Mouse (Mus musculus) mouse embryonic stem cell (cell line): ENCODE measurements around the gene Mamdc2.
"Not testable (repeated sequence)": the region's sequence is repeated elsewhere in the genome, so short reads cannot be mapped to it uniquely, and the experiment has no call there.

Experiments
- in situ Hi-C, 2 experiments: fragments of 300-500 bp; cut with MboI; formaldehyde crosslinking; loops; 1 replicate in 1 of 2; 3 replicates in 1 of 2; pipeline ENCODE4 v1.14.3; 2019 to 2020; ENCODE audit warnings: low sequenced_read_pairs in 2 of 2, low pct_unique_long_range_greater_than_20kb in 1 of 2, mixed read lengths in 1 of 2; ENCODE audit not compliant: unreplicated experiment in 1 of 2

Gene Mamdc2

GRCm38 (mm10) chr19:23447988-23448497 is at the start of gene Mamdc2:
Mamdc2 (minus strand) TSS chr19:23448442.
- in situ Hi-C loops: no loop called here

DNA sequence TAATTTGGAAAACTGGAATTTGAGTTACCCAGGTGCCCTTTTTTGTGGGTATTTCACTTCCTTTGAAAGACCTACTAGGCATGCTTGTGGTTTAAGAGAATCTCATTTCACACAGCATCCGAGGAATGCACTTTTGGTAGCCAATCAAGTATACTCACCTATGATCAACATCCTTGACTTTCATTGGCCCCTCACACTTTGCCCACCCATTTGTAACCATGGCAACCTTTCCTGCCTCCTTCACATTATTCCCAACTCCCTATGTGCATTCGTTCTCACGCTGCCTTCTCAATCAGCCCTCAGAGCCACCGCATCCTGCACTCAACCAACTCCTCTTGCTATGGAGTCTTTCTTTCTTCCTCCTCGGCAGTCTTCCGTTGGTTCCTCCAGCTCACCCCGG is 49.8 kb upstream of the Mamdc2 start:
- in situ Hi-C loops: no loop called here

DNA sequence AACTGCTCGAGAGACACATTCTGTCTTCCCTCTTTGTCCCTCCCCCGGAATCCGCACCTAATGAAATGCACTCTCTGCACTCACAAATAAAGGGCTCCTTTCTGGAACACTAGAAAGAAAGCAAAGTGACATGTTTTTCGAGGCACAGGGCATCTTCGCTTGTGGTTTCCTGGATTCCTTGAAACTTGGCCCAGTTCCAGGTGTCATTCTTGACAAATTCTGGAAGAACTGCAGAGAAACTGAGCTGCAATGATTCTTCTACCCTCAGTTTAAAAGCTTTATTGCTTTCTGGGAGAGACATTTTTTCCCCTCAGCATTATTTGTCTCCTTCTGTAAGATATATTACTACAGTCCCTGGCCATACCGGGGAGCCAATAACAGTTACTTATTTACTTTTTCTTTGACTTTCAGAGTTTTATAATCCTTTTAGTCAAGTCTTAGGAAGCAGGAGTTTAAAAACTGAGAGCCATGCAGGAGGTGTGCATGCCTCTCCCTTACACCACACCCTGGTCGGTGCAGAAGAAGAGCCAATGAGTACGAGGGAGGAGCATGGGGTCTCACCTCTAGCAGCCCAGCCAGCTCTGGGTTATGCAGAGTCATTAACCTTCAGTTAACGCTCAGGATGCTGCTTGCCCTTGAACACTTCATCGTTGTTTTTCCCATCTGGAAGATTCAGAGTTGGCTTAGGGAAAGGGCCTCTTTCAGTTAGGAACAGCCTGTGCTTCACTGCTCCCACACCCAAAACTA is 49.1 kb upstream of the Mamdc2 start:
- in situ Hi-C loops: no loop called here

DNA sequence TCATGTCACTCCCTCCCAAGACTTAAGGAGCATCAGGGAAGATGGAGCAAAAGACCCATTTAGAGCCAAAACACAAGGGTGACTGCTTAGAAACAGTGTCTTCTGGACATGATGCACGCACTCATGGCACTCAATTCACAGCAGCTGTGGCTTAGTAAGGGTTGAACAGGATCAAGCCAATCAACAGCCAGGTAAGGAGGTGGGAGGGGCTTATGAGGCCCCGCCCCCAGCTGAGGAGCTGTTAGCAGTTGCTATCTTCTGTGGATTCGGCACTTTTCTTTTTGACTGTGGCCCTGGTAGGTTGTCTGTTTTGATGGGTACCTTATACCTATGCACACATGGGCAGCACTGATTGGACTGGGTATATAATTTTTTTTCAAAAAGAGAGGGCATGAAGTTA is 48.3 kb upstream of the Mamdc2 start:
- in situ Hi-C loops: no loop called here

DNA sequence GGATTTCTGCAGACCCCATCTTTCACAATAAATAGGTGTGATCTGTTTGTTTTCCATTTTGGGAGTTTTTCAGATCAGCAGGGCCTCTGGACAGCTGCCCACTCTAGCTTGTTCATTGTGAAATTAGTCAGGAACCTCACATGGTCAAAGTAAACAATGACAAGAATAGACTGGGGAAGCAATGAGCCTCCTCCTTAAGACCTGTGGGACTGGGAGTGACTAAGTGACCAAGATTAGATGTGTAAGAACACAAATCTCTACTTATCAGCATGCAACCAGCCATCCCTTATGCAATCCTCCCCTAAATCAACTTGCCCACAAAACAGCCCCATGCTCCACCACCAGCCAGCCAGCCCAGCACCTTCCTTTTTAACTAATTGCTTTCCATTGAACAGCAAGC is 44.4 kb upstream of the Mamdc2 start:
- in situ Hi-C loops: no loop called here

DNA sequence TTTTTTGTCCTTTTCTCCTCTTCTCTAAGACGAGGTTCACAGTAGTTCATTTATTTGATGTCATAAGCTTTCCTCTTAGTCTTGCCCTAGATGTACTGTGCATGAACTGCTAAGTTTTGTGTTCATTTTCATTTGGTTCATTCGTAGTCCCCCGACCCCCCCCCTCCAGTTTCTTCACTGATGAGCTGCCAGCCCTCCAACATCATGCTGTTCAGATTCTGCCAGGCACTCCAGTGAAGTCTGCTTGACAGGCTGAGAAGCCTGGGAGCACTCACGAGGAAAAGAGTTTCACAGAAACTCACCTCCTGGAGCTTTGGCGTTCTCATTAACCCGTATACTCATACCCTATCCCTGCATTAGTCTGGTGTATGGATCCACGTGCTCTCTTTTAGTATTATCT is 42.5 kb upstream of the Mamdc2 start:
- in situ Hi-C loops: not testable (repeated sequence)

GRCm38 (mm10) chr19:23489780-23490179 is 41.5 kb upstream of the Mamdc2 start:
- in situ Hi-C loops: no loop called here

DNA sequence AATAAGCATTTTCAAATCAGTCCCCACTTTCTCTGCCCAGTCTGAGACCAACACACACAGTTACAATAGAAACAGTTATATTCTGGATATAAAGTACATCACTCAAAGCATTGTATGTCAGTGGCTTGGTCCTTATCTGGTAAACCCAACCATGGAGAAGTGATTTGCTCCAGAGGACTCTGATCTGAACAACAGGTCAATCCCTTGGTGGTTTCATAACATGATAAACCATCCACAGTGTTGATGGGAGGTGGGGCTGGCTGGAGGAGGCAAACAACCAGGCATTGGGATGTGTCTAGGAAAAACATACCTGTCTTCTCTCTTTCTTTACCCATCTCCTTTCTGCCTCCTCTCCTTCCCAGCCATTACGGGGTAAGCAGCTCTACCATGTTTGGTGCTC is 39.2 kb upstream of the Mamdc2 start:
- in situ Hi-C loops: no loop called here

GRCm38 (mm10) chr19:23486631-23487270 is 38.5 kb upstream of the Mamdc2 start:
- in situ Hi-C loops: no loop called here

DNA sequence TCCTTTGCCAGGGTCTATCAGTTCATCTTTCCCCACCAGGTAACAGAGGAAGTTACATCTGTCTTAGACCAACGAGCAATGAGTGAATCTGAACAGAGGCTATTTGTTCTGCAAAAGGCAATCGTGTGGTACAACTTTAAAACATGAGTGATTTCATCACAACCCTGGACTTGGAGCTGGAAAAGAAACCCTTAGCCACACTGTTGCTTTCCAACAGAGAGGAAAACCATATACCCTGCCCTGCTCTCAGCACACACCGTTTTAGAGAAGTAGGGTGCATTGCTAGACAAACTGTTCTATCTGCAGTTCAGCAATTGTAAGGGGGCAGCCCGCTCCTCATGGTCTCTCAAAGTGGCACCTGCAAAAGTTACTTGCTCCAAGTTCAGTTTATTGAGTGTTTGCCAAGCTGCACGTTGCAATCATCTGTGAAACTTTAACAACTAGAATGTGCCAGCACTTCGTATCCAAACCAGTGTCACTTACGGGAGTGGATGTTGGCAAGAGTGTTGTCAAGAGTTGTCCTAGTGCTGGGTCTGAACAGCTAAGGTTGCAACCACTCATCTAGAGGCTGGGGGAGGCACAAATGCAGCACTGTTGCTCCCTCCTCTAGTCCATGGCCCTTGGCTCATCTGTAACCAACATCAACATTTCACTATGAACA is 37.8 kb upstream of the Mamdc2 start:
- in situ Hi-C loops: no loop called here

- in situ Hi-C loops: not testable (repeated sequence)
Observed at GRCm38 (mm10) chr19:23482571-23482970, 34.3 kb upstream of the Mamdc2 start.

GRCm38 (mm10) chr19:23479597-23479967 is 31.3 kb upstream of the Mamdc2 start:
- in situ Hi-C loops: no loop called here

DNA sequence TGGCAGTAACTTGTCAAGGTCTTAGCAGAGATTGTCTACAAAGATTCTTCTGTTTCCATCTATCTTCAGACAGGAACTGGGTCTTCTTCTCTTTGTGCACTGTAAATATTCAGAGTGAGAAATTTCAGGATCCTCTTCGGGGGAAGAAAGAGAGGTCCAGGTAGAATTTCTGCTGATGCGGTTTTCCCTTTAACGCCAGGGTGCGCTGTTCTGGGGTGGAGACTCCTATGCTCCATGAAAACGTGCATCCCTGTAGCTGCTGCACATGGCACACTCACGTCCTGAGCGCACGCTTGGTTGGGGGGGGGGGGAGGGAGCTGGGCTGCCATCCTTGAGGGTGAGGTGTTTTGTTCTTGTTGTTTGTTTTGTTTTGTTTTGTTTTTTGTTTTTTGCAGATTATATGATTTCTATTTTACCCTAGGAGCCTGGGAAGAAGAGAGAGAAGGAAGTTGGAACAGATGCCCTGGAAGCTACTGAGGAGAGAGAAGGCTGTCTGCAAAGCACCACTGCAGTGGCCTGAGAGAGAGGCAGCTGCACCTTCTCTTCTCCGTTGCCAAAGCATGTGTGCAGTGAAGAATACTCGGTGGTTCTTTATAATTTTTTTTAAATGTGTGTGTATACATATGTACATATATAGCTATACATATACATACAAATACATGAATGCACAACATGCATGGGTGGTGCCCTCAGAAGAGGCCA is 30.8 kb upstream of the Mamdc2 start:
- in situ Hi-C loops: no loop called here

- in situ Hi-C loops: no loop called here
Observed at GRCm38 (mm10) chr19:23477826-23478225, 29.6 kb upstream of the Mamdc2 start.

DNA sequence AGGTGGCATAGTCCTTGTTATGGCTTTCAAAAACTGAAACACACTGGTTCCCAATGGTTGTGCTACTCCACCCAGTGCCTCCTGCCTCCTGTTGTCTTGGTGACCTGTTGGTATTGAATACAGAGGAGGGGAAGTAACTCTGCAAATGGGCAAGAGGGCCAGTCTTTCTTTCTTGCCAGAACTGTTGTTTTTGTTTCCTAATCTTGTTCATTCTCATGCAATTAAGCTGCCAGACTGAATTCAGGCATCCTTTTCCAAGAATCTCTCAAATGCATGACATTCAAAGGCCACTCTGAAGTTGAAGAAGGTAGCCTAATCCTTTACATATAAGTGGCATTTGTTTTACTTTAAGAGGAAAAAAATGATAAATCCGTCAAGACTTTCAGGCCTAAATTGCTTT is 19.6 kb upstream of the Mamdc2 start:
- in situ Hi-C loops: no loop called here

DNA sequence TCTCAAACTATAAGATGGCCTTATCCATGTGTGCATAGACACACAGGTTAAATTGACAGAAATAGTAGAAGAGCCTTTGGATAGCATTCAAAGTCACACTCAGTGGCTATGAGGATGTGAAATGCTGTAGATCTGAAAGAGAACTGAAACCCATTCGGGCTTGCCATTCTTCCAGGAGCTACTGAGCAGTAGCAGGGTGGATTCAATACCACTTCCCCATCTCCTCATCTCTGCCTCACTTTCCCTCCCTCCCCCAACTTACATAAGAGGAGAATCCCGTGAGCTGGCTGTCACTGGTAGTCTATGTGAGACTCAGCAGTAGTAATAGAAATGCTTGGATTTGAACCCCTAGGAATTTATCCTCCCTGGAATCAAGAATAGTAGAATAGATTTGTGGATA is 18.8 kb upstream of the Mamdc2 start:
- in situ Hi-C loops: no loop called here

DNA sequence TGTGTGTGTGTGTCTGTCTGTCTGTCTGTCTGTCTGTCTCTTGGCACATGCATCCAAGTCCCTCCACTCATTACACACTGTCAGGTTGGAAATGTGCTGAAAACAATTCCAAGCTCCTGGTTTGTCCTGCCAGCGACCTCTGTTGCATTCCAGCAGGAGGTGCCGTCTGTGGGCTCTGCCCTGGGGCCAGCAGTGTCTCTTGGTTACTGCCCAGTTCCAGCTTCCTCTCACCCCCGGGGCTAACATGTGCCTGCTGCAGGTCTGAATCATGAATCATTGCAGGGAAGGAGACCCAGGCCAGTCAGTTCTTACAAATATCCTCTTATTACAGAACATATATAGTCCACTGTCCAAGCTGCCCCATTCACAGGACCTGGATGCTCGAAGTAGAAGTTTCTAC is 9.2 kb upstream of the Mamdc2 start:
- in situ Hi-C loops: no loop called here

DNA sequence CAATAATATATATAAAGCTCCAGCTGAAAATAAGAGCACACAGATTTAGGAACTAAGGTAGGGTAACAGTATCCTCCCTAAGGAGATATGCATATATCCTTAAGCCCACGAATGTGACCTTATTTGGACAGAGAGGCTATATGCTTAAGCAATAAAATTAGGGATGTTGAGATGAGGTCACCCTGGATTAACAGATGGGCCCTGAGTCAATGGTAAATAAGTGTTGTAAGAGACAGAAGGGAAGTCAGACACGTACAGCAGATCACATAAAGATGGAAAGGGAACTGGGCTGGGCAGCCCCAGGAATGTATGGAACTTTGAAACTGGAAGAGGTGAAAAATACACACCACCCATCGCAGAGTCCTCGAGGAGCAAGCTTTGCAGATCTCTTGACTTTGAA is 3.1 kb upstream of the Mamdc2 start:
- in situ Hi-C loops: no loop called here
